Mouse (Mus musculus) common myeloid progenitor, adult 5-6 weeks (primary cell): ENCODE measurements at regions not wholly inside any gene's neighbourhood (a gene's known extent, or its start where the extent isn't known, plus 50 kb on each side); places are given as distances from the start of the nearest gene placed in this dataset.

Experiments used
- ATAC-seq: replicated peaks from 2 replicates; pipeline ENCODE4 v1.8.0; 2016; ENCODE audit warnings: low read depth, mild to moderate bottlenecking, moderate TSS enrichment, inconsistent platforms; ENCODE audit not compliant: poor library complexity, severe bottlenecking

- ATAC-seq, result no peak
Measured at GRCm38 (mm10) chr2:75425384-75425783, 233.7 kb upstream of the Hnrnpa3 start.

GRCm38 (mm10) chr2:75425791-75426190 lies 233.3 kb upstream of the Hnrnpa3 start:
- ATAC-seq, result no peak

- 0 out of 2 replicates have a peak, but pooled peaks have one; percentile 32 for ATAC-seq
Measured at GRCm38 (mm10) chr2:75427936-75428458, 231.1 kb upstream of the Hnrnpa3 start.

- ATAC-seq, result no peak
Measured at GRCm38 (mm10) chr2:75430161-75430940, 228.7 kb upstream of the Hnrnpa3 start.

GRCm38 (mm10) chr2:75431981-75432380 lies 227.1 kb upstream of the Hnrnpa3 start:
- no peak for ATAC-seq

- no peak for ATAC-seq
Measured at GRCm38 (mm10) chr2:75434521-75434920, 224.5 kb upstream of the Hnrnpa3 start.

GRCm38 (mm10) chr2:75439522-75440230 lies 219.4 kb upstream of the Hnrnpa3 start:
- ATAC-seq, result no peak

GRCm38 (mm10) chr2:75442632-75443031 lies 216.4 kb upstream of the Hnrnpa3 start:
- ATAC-seq, result no peak

- no peak for ATAC-seq
Measured at GRCm38 (mm10) chr2:75445189-75445588, 213.9 kb upstream of the Hnrnpa3 start.

- no peak for ATAC-seq
Measured at GRCm38 (mm10) chr2:75446996-75447715, 211.9 kb upstream of the Hnrnpa3 start.

- ATAC-seq, result no peak
Measured at GRCm38 (mm10) chr2:75448221-75448620, 210.8 kb upstream of the Hnrnpa3 start.

GRCm38 (mm10) chr2:75451846-75452267 lies 207.2 kb upstream of the Hnrnpa3 start:
- peak; percentile 40 for ATAC-seq

- ATAC-seq, result no peak
Measured at GRCm38 (mm10) chr2:75452274-75453148, 206.6 kb upstream of the Hnrnpa3 start.

- no peak for ATAC-seq
Measured at GRCm38 (mm10) chr2:75455481-75455880, 203.6 kb upstream of the Hnrnpa3 start.

- no peak for ATAC-seq
Measured at GRCm38 (mm10) chr2:75456272-75456671, 202.8 kb upstream of the Hnrnpa3 start.

- no peak for ATAC-seq
Measured at GRCm38 (mm10) chr2:75457423-75457822, 201.6 kb upstream of the Hnrnpa3 start.

GRCm38 (mm10) chr2:75458898-75459297 lies 200.2 kb upstream of the Hnrnpa3 start:
- 0 out of 2 replicates have a peak, but pooled peaks have one; percentile 21 for ATAC-seq

- ATAC-seq, result no peak
Measured at GRCm38 (mm10) chr2:75460419-75460818, 198.6 kb upstream of the Hnrnpa3 start.

- peak; percentile 68 for ATAC-seq
Measured at GRCm38 (mm10) chr2:75461019-75461418, 198.0 kb upstream of the Hnrnpa3 start.
